Mouse (Mus musculus) layer of hippocampus, adult 9-10 months (tissue): ENCODE data around the gene Prr7.

Source experiments
- DNase-seq: peaks from one replicate; pipeline ENCODE4 v3.0.0; 2022; ENCODE audit warnings: low spot score

The Prr7 gene

DNA sequence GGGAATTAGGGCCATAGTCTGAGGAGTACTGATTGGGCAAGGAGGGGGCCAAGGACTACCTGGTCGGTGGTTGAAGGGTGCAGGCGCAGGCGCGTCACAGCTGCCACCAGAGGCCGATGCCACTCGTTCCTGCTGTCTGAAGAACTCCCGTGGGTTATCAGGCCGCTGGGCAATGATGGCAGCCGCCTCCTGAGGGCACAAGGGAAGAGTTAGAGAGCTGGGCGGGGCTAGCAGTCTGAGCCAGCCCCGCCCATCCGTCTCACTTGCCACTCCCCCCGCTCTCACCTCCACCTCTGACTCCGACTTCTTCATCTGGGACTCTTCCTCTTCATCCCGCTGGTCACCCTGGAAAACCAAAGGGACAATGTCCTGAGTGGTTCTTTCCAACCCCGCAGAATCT is 13.4 kb downstream of the Prr7 start:
- no peak for DNase-seq

DNA sequence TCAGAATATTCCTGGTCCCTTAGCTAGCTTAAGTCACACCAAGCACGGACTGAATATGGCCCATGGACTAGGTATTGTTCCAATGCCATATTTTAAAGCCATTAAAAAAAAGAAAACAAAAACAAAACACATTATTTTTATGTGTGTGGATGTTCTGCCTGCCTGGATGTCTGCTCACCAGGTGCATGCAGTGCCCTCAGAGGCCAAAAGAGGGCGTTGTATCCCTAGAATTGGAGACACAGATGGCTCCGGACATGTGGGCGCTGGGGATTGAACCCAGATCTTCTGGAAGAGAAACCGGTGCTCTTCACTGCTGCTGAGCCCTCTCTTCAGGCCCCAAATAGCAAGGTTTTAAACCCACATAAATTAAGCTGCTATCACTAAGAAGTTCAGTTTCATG is 14.0 kb downstream of the Prr7 start:
- DNase-seq, result no peak

DNA sequence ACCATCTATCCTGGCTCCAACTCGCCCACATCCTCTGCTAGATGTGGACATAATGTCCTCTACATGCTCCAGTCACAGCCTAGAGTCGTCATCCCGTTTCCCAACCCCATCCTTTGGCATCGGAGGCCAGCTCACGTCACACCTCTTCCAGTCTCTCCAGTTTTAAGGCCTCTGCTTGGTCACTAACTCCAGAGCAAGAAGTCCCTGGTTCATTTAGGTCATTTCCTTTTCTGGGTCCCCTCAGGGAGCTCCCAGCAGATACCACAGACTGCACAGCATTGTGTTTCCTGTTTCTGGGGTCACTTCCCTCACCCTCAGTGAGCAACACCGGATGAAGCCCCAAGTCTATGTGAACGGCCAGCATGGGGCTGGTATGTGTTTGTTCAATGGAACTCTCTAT is 14.9 kb downstream of the Prr7 start:
- no peak for DNase-seq

- DNase-seq, result no peak
Observed at GRCm38 (mm10) chr13:55479929-55480328, 15.9 kb downstream of the Prr7 start.

GRCm38 (mm10) chr13:55482542-55482941 is 18.5 kb downstream of the Prr7 start:
- DNase-seq, result no peak

DNA sequence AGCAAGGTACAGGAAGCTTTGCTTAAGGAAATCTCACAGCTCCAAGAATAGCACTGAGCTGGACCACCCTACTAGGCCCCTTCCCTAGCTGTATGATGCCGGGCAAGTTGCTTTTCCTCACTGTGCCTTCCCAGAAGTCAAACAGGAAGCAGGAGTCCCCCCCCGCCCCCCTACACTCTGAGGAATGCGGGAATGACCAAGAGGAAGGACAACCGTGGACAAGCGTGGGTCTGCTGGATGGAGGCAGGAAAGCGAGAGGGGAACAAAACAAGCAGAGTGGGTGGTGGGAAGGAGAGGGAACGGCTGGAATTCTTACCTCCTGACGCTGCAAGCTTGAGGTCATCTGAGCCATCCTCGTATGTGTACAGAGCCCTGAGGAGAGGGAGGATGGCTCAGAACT is 19.0 kb downstream of the Prr7 start:
- DNase-seq, result no peak

DNA sequence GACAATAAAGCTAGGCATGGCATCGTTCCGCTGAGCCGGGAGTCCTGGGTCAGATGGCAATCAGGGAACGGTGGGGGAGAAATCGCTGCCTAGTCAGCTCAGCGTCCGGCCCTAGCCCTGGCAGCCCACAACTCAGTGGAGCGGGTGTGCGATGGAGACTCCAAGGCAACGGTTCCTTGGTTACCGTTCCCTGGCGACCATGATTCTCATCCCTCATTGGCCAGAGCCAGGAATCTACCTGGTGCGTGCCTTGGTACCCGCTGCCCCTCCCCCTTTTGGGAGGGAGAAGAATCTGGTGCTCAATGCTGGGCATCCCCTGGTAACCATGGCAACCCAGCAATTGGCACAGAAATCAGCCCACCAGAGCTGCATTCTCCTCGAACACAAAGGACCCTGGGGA is 19.5 kb downstream of the Prr7 start:
- peak; percentile 72 for DNase-seq

DNA sequence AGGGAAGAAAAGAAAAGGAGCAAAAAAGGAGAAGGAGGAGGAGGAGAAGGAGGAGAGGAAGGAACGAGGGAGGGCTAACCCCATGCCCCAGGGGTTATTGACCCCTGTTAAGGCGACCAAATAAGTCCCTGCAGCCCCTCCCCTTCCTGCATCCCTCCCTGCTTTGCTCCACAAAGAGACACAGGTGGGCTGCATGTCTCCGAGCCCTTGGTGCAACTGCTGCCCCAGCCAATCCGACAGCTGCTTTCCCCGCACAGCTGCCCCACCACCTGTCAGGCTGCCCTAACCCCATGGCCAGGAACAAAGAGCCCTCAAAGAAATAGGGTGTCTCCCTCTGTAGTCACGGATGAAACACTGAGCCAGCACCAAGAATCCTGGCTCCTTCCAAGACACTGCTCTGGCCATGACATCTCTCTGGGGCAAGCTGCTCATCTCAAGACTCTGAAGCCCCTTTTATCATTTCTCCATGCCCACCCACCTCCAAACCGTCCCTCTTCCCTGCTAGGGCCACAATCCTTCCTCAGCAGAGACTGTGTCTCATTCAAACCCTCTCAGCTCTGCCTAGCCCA is 20.5 kb downstream of the Prr7 start:
- no peak for DNase-seq

GRCm38 (mm10) chr13:55486029-55486794 is 22.1 kb downstream of the Prr7 start:
- no peak for DNase-seq

- DNase-seq, result no peak
Observed at GRCm38 (mm10) chr13:55486916-55487577, 23.0 kb downstream of the Prr7 start.

DNA sequence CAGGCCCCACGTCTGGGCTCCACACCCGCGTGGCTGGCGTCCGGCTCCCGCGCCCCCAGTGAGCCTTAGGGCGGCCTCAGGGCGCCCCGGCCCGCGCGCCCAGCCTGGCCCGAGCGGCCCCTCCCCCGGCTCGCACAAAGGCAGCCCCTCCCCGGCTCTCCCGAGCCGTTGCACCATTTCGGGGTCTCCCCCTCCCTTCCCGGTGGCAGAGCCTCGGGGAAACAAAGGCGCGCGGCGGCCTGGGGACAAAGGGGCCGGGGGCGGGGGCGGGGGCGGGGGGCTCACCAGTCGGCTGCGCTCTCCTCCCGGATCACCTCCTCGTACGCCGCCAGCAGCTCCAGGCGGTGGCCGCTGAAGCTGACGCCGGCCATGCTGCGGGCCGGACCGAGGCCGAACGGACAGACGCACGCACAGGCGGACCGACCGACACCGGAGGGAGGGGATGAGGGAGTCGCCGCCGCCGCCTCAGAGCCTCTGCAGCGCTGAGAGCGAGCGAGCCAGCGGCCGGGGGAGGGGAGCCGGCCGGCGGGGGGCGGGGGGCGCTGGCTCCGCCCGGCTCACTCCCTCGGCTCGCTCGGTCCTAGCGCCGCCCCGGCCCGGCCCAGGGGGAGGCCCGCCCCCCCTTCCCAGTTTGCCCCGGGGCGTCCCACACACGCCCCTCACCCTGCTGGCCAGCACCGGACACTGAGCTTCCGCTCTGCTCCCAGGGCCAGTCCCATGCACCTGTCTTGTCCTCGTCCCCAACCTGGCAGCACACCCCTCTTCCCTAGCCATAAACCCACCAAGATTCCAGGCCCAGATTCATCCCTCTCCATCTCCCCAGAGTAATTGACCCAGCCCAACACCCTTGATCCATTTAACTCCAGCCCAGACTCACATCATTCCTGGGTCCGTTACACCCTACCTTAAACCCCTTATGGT is 23.8 kb downstream of the Prr7 start, which contains the start of gene Dbn1:
TSS of gene Dbn1 (minus strand) at position 534 of the 921 bp plus-strand sequence.
- no peak for DNase-seq

GRCm38 (mm10) chr13:55494257-55494656 is 30.2 kb downstream of the Prr7 start:
- no peak for DNase-seq

GRCm38 (mm10) chr13:55494883-55495621 is 31.0 kb downstream of the Prr7 start:
- DNase-seq, result no peak

GRCm38 (mm10) chr13:55495702-55496101 is 31.6 kb downstream of the Prr7 start:
- DNase-seq, result no peak

- no peak for DNase-seq
Observed at GRCm38 (mm10) chr13:55496661-55497060, 32.6 kb downstream of the Prr7 start.

DNA sequence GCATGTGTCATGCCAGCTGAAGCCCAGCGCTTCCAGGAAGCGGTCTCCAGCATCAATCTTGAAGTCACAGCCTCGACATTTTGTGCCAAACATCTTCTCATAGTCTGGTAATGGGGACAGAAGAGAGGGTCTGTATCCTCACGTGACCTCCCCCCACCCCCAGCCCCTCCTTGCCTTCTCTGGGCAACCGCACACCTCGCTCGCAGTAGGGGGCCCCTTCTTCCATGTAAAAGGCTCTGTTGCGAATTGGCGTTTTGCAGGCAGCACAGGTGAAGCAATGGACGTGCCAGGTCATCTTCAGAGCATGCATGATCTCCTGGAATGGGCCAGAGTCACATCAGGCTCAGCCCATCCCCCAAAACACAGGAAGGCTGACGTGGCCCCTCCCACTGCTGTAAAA is 34.8 kb downstream of the Prr7 start:
- no peak for DNase-seq

- DNase-seq, result no peak
Observed at GRCm38 (mm10) chr13:55500575-55500974, 36.5 kb downstream of the Prr7 start.

GRCm38 (mm10) chr13:55502405-55502804 is 38.3 kb downstream of the Prr7 start:
- no peak for DNase-seq

DNA sequence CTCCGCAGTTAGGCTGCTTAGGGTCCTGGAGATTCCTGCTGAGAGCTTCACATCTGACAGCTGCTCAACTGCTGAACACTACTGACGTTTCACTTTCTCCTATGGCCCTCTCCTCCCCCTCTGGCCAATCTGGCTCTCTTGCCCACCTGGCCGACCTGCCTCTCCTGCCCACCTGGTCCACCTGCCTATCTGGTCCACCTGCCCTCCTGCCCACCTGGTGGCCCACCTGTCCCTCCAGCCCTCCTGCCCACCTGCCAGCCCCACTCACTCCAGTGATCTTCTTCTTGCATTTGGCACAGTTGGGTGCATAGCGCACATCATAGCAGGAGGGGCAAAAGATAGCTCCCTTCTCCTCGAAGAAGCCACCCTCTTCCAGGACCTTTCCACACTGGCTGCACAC is 40.3 kb downstream of the Prr7 start:
- no peak for DNase-seq

DNA sequence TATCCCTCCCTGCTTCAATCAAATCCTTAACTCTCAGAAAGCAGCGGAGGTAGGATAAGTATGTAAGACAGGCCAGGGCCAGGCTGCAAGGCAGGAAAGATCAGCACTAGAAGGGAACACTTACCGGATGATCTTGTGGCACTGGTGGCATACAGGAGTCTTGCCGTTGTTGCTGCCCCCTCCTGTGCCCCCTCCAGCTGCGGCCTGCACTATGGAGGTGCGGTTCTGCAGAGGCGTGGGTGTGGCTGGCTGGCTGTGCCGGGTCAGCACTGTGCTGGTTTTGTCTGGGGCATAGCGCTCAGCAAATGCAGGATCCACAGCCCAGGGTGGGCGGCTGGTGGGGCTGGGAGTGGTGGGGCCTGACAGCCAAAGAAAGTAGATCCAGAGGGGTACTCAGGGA is 41.7 kb downstream of the Prr7 start:
- DNase-seq, result no peak

DNA sequence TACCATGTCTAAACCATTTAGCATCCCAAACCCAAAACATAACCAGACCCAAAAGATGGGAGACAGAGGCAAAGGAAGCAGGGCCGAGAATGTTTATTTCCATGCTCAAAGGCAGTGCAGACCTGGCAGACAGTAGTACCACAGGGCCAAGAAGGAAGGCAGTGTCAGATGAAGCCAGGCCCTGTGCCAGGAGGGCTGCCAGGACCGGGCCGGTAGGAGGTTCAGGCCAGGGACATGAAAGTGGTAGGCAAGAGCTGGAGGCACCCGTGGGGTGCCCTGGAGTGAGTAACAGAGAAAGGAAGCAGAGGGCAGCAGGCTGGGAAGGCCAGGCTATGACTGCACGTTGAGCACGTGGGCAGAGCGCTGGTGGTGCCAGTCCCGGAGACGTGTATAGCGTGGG is 42.6 kb downstream of the Prr7 start:
- DNase-seq, result no peak

DNA sequence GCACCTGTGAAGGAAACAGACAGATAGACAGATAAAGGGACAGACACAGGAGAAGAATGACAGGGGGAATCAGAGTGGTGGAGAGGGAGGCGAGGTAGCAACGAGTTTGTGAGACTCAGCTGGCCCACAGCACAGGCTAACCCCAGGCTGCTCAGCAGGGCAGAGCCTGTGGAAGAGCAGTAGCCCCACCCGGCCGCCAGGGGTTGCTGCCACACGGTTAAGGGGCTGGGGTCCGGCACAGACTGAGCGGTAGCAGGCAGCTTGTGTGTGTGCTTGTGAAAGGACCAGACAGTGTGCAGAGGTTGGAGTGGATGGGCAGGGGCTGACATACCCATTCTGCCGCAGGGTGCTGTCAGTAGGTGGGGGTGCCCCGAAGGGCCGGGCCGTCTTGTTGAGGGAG is 43.8 kb downstream of the Prr7 start:
- no peak for DNase-seq
